Mouse (Mus musculus): ENCODE results near the gene Rnf186.

The Rnf186 gene

DNA sequence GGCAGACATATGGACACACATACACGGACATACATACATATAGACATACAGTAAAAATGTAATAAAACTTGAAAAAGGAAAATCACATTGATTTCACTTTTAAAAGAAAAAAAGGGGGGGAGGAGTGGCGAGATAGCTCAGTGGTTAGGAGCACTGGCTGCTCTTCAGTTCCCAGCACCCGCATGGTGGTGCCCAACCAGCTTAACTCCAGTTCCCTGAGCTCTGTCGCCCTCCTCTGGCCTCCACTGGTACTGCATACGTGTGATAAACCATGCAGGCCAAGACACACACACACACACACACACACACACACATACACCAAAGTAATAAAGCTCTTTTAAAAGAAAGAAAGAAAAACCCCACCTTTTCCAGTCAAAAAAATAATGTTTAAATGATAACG lies 47.9 kb downstream of the Rnf186 start:
- peak; percentile 11 for DNase-seq

Measured in lung, postnatal 10 days (tissue).